Mouse (Mus musculus) intestine, embryonic 15.5 days (tissue): ENCODE data around the gene Mroh3. TPM values are rescaled to one million over a fixed set of nuclear protein-coding genes. Genes with fewer than 3 reads are reported as not detected.

Source experiments
- ATAC-seq: fragments of 200-750 bp; cut with Nextera tagmentation; 2 replicates; pipeline ENCODE4 v1.8.0; 2017; ENCODE audit warnings: moderate TSS enrichment, moderate library complexity
- H3K27ac ChIP-seq: fragments of 300-500 bp; sonication (generic); 2 replicates; pipeline ENCODE4 v1.5.1; 2015; ENCODE audit warnings: mild to moderate bottlenecking, inconsistent platforms
- H3K27me3 ChIP-seq: fragments of 300-500 bp; sonication (generic); replicated peaks from 2 replicates; pipeline ENCODE4 v1.6.1; 2015; ENCODE audit warnings: inconsistent platforms
- H3K36me3 ChIP-seq: fragments of 300-500 bp; sonication (generic); 2 replicates; pipeline ENCODE4 v1.6.1; 2015; ENCODE audit warnings: inconsistent platforms
- H3K4me1 ChIP-seq: fragments of 300-500 bp; sonication (generic); replicated peaks from 2 replicates; pipeline ENCODE4 v1.6.1; 2015; ENCODE audit warnings: inconsistent platforms
- H3K4me2 ChIP-seq: fragments of 300-500 bp; sonication (generic); replicated peaks from 2 replicates; pipeline ENCODE4 v1.6.1; 2015; ENCODE audit warnings: mild to moderate bottlenecking, inconsistent platforms
- H3K4me3 ChIP-seq: fragments of 300-500 bp; sonication (generic); replicated peaks from 2 replicates; pipeline ENCODE4 v1.5.1; 2015; ENCODE audit warnings: inconsistent platforms
- H3K9ac ChIP-seq: fragments of 300-500 bp; sonication (generic); 2 replicates; pipeline ENCODE4 v1.6.1; 2015; ENCODE audit warnings: inconsistent platforms
- H3K9me3 ChIP-seq: fragments of 300-500 bp; sonication (generic); 2 replicates; pipeline ENCODE4 v1.6.1; 2016; ENCODE audit warnings: inconsistent platforms
- WGBS: fragments of 180-500 bp; shearing (Covaris S2); methylation state at CpG from one replicate; pipeline ENCODE4 v1.1.7; 2015; 5-methylcytosine and 5-hydroxymethylcytosine counted together
- polyA plus RNA-seq: library from polyadenylated mRNA; unstranded; fragments of >200 nt; fragmentation: Nextera tagmentation; extraction: Ambion mirVana; gene quantifications from 2 replicates; pipeline ENCODE4 v1.2.1, GENCODE M21; 2015

Mroh3 gene
- polyA plus RNA-seq, 1 experiment from 2014 or later, result 0.63 TPM

GRCm38 (mm10) chr1:136142336-136142735, 70.3 kb downstream of the Mroh3 start:
- H3K4me3 ChIP-seq, result no peak overlapping the region
- ATAC-seq, result no peak
- no peaks in the 10 kb centered on the region for H3K9me3 ChIP-seq
- WGBS, result 38% methylated on average over 6 of the region's 6 CpGs
- H3K4me2 ChIP-seq, result no peak overlapping the region
- no peaks in the 10 kb centered on the region for H3K36me3 ChIP-seq
- peaks cover 45% of the 10 kb centered on the region for H3K4me1 ChIP-seq
- H3K27me3 ChIP-seq, result no peaks in the 10 kb centered on the region
- H3K27ac ChIP-seq, result no peak overlapping the region
- no peak overlapping the region for H3K9ac ChIP-seq

GRCm38 (mm10) chr1:136141176-136141950, 71.3 kb downstream of the Mroh3 start:
- 82% methylated on average over 11 of the region's 11 CpGs for WGBS
- Histone ChIP-seq H3K27ac (no peak overlapping the region), H3K4me3 (no peak overlapping the region), H3K4me2 (no peak overlapping the region), H3K36me3 (no peaks in the 10 kb centered on the region), H3K9me3 (no peaks in the 10 kb centered on the region), H3K9ac (no peak overlapping the region), H3K27me3 (no peaks in the 10 kb centered on the region), H3K4me1 (peaks cover 54% of the 10 kb centered on the region)
- no peak for ATAC-seq

DNA sequence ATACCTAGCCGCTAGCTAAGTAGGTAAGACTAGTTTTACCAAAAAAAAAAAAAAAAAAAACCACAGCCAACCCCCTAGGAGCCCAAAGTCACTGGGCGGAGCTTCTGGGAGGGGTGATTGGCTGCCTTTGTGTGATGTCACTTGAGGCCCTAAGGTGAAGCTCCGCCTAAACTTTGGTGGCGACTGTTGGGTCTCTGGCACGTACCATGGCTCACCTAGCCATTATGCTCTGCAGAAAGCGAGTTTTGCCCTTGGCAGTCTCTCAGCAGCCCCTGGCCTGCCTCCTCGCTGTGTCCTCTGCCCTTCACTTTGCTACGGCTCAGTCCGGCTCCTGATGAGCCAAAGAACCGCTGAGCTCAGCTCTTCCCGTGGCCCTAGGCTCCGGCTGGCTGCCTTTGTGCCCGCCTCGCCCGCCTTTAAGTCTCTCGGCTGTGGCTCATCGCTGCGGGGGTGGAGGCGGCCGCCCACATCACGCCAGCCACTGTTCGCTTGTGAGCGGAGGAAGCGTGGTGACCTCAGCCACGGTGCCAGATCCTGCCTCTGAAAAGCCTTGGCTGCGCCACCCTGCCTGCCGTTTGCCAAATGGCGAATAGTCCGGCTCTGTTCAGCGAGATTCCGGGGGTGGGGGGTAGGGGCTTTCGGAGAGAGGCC, 72.5 kb downstream of the Mroh3 start:
- peak overlapping the region; percentile 48 for H3K4me3 ChIP-seq
- peak; percentile 58 for ATAC-seq
- H3K9ac ChIP-seq, result peak overlapping the region; percentile 67
- H3K36me3 ChIP-seq, result no peaks in the 10 kb centered on the region
- H3K9me3 ChIP-seq, result no peaks in the 10 kb centered on the region
- H3K27me3 ChIP-seq, result no peaks in the 10 kb centered on the region
- peak overlapping the region; percentile 87 for H3K4me2 ChIP-seq
- 3% methylated on average over 32 of the region's 32 CpGs for WGBS
- H3K4me1 ChIP-seq, result peaks cover 66% of the 10 kb centered on the region
- peak overlapping the region; percentile 71 for H3K27ac ChIP-seq

- Histone ChIP-seq H3K9ac (peak overlapping the region; percentile 18; the same call in 1 of the 2 replicates), H3K36me3 (no peaks in the 10 kb centered on the region), H3K27me3 (no peaks in the 10 kb centered on the region), H3K4me1 (peaks cover 83% of the 10 kb centered on the region), H3K9me3 (no peaks in the 10 kb centered on the region), H3K4me3 (no peak overlapping the region), H3K4me2 (peak overlapping the region; percentile 29; the same call in 1 of the 2 replicates), H3K27ac (peak overlapping the region; percentile 66)
- ATAC-seq, result no peak
- WGBS, result 37% methylated on average over 10 of the region's 10 CpGs
These were observed 74.3 kb downstream of the Mroh3 start for GRCm38 (mm10) chr1:136138191-136138830.

GRCm38 (mm10) chr1:136137575-136137974, 75.1 kb downstream of the Mroh3 start:
- peak overlapping the region; percentile 66 for H3K27ac ChIP-seq
- no peaks in the 10 kb centered on the region for H3K27me3 ChIP-seq
- H3K4me3 ChIP-seq, result no peak overlapping the region
- H3K36me3 ChIP-seq, result no peaks in the 10 kb centered on the region
- peaks cover 87% of the 10 kb centered on the region for H3K4me1 ChIP-seq
- WGBS, result 3% methylated on average over 4 of the region's 4 CpGs
- peak overlapping the region; percentile 29 for H3K4me2 ChIP-seq
- ATAC-seq, result 0 out of 2 replicates have a peak, but pooled peaks have one; percentile 2
- H3K9me3 ChIP-seq, result no peaks in the 10 kb centered on the region
- H3K9ac ChIP-seq, result 0 out of 2 replicates have a peak overlapping the region, but pooled peaks have one; percentile 18

DNA sequence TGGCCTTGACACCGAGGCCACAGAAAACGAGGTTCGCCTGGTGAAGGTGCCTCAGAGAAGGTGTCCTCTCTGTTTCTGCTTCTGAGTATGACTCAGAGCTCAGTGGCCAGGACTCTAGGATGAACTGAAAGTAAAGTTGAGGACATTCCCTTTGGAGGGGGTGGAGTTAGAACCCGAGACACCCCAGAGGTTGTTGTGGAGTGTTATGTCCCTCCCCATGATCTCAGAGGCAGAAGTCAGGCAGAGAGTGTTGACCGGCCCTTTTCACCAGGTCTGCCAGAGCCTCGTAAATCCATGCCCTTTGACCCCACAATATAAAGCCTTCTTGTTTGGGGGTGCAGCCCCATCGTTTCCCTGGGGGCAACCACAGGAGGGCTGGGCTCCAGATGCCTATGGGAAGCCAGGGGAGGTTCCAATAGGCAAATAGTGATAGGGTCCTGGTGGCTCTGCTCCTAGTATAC, 75.5 kb downstream of the Mroh3 start:
- H3K4me1 ChIP-seq, result peaks cover 85% of the 10 kb centered on the region
- H3K4me2 ChIP-seq, result peak overlapping the region; percentile 29

GRCm38 (mm10) chr1:136136547-136136946, 76.1 kb downstream of the Mroh3 start:
- H3K27me3 ChIP-seq, result no peaks in the 10 kb centered on the region
- H3K36me3 ChIP-seq, result no peaks in the 10 kb centered on the region
- H3K4me2 ChIP-seq, result peak overlapping the region; percentile 29; the same call in 1 of the 2 replicates
- H3K27ac ChIP-seq, result peak overlapping the region; percentile 66
- no peak for ATAC-seq
- H3K4me3 ChIP-seq, result no peak overlapping the region
- no peaks in the 10 kb centered on the region for H3K9me3 ChIP-seq
- 52% methylated on average over 4 of the region's 4 CpGs for WGBS
- peaks cover 82% of the 10 kb centered on the region for H3K4me1 ChIP-seq
- H3K9ac ChIP-seq, result no peak overlapping the region

More for the DNA sequence above, 75.5 kb downstream of the Mroh3 start:
- WGBS, result 19% methylated on average over 7 of the region's 7 CpGs
- H3K9me3 ChIP-seq, result no peaks in the 10 kb centered on the region
- peak overlapping the region; percentile 66 for H3K27ac ChIP-seq
- no peaks in the 10 kb centered on the region for H3K27me3 ChIP-seq
- no peak overlapping the region for H3K4me3 ChIP-seq
- ATAC-seq, result peak; percentile 24
- H3K36me3 ChIP-seq, result no peaks in the 10 kb centered on the region
- H3K9ac ChIP-seq, result no peak overlapping the region

DNA sequence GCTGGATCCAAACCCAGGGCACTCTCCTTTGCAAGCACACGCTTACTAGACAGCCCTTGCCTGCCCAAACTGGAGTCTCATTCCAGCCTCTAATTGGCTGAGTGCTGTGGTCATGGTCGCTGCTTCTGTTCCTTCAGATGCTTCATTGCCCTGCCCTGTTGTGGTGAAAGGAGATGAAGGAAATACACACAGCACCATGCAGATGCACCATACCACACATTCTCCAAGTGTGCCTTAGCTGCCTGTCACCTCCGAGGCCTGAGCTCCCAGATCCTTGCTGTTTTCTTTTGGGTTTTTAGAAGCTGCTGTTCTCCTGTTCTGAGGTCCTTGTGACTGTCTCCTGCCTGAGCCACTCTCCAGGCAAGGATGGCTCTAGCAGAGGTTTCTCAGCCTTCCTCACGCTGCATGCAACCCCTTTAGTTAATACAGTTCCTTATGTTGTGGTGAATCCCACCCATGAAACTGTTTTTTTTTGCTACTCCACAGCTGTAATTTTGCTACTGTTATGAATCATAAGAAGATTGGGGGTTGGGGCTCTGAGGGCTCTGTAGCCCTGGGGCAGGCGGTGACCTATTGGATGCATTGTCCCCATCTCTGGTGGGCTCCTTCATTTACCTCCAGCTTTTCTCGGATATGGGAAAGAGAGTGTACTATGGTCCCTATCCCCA, 76.7 kb downstream of the Mroh3 start:
- no peaks in the 10 kb centered on the region for H3K36me3 ChIP-seq
- H3K4me1 ChIP-seq, result peaks cover 82% of the 10 kb centered on the region
- 65% methylated on average over 6 of the region's 6 CpGs for WGBS
- H3K27ac ChIP-seq, result peak overlapping the region; percentile 66
- H3K9me3 ChIP-seq, result no peaks in the 10 kb centered on the region
- H3K4me3 ChIP-seq, result no peak overlapping the region
- 0 out of 2 replicates have a peak overlapping the region, but pooled peaks have one; percentile 5 for H3K9ac ChIP-seq
- no peaks in the 10 kb centered on the region for H3K27me3 ChIP-seq
- ATAC-seq, result no peak
- H3K4me2 ChIP-seq, result peak overlapping the region; percentile 29; the same call in 1 of the 2 replicates

GRCm38 (mm10) chr1:136135046-136135445, 77.6 kb downstream of the Mroh3 start:
- 31% methylated on average over 1 of the region's 1 CpGs for WGBS
- Histone ChIP-seq H3K4me1 (peaks cover 84% of the 10 kb centered on the region), H3K27ac (peak overlapping the region; percentile 71), H3K4me2 (peak overlapping the region; percentile 95; the same call in 1 of the 2 replicates), H3K4me3 (no peak overlapping the region), H3K9ac (no peak overlapping the region), H3K27me3 (no peaks in the 10 kb centered on the region), H3K9me3 (no peaks in the 10 kb centered on the region), H3K36me3 (no peaks in the 10 kb centered on the region)
- ATAC-seq, result peak; percentile 65

DNA sequence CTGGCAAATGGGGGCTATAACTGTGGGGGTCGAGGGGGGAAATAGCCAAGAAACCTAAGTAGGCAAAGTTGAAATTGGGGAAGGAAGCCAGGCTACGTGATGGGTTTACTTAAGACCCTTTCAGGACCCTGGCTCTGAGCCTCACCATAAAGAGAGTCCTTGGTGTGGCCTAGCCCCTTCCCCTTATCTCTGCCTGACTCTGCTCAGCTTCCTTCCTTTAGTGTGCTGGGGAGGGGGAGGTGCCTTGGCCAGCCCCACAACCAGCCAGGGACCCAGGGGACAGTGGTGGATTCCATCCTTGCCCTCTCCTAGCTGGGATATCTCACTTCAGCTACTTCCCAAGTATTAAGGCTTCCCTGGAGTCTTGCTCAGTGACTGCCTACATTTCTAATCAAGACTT, 78.1 kb downstream of the Mroh3 start:
- Histone ChIP-seq H3K36me3 (no peaks in the 10 kb centered on the region), H3K9ac (no peak overlapping the region), H3K9me3 (no peaks in the 10 kb centered on the region), H3K4me2 (peak overlapping the region; percentile 95), H3K4me3 (no peak overlapping the region), H3K27me3 (no peaks in the 10 kb centered on the region), H3K4me1 (peaks cover 82% of the 10 kb centered on the region), H3K27ac (peak overlapping the region; percentile 71)
- ATAC-seq, result no peak
- 55% methylated on average over 2 of the region's 2 CpGs for WGBS

DNA sequence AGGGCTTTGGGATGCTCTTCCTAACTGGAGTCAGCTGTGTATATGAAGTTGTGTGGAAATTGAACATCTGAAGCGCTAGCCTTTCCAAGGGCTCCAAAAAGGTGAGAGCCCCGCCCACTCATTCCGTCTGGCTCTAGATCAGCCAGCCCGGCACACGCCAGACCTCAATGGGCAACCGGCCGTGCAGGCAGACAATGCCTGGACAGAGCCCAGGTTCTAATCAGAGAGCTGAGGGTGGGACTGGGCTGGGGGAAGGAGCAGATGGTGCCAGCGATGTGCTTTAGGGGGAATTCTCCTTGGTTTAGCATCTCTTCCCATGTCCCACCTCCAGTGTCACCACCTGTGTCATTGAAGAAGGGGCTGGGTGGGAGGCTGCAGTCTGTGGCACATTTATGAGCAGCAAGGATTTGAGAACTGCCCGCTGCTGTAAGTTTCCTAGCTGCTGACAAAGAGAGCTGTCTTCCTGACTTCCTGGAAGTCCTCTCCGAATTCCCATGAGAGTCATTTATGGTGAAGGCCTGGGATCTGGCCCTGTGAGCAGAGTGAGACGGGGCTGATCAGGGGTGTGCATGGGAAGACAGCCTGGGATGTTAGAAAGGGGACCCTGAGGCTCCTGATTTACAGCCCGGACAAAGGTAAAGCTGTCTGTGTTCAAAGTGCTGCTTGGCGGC, 78.9 kb downstream of the Mroh3 start:
- peak overlapping the region; percentile 71 for H3K27ac ChIP-seq
- H3K36me3 ChIP-seq, result no peaks in the 10 kb centered on the region
- no peak for ATAC-seq
- WGBS, result 37% methylated on average over 13 of the region's 13 CpGs
- H3K4me1 ChIP-seq, result peaks cover 82% of the 10 kb centered on the region
- H3K9me3 ChIP-seq, result no peaks in the 10 kb centered on the region
- peak overlapping the region; percentile 95 for H3K4me2 ChIP-seq
- H3K27me3 ChIP-seq, result no peaks in the 10 kb centered on the region
- H3K4me3 ChIP-seq, result 0 out of 2 replicates have a peak overlapping the region, but pooled peaks have one; percentile 5
- no peak overlapping the region for H3K9ac ChIP-seq
